Mouse (Mus musculus): ENCODE measurements around the gene Pde4b.

GRCm38 (mm10) chr4:102278958-102279357, 191.6 kb downstream of the Pde4b start:
- no peak for TF ChIP-seq CTCF (IDR thresholded peaks at IDR 0.05; ENCODE audit: control insufficient read depth, insufficient read depth, insufficient read length)
- no peak for TF ChIP-seq USF1 (IDR thresholded peaks at IDR 0.05; ENCODE audit: low read depth)
- no peak for TF ChIP-seq MAX (IDR thresholded peaks at IDR 0.05)
- TF ChIP-seq CEBPB (IDR thresholded peaks at IDR 0.05; ENCODE audit: low read depth) = no peak
- no peak for TF ChIP-seq MYOG (IDR thresholded peaks at IDR 0.05; ENCODE audit: control insufficient read depth, extremely low read depth, insufficient read length)
- no peak for TF ChIP-seq FOSL1 (IDR thresholded peaks at IDR 0.05; ENCODE audit: insufficient read depth, low read length, poor library complexity, severe bottlenecking)

Data from C2C12 (cell line).